Comparison of ENCODE assay signal across 15 mouse cellular contexts in the genomic region with DNA sequence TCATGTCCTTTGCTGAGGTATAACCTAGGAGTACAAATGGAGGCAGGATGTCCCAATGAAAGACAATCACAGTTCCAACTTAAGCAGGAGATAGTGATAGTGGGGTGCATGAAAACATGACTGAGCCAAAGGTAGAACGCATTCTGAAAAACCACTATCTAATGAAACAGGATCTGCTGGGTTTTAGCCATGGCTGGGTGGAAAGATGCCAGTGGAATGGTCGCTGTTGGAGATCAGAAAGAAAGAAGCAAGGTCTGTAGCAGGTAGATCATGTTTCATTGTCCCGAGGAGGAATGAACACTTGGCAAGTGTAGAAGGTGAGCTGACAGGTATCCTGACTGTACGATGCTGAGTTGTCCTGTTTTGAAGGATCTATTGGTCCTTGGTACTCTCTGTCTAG. TPM values are rescaled to one million over a fixed set of nuclear protein-coding genes. Genes with fewer than 3 reads are reported as not detected.
A peak's percentile ranks its signal among the peaks of the same experiment; 100 is the strongest.
DNase-seq lines count a peak whose midpoint lies in the region.
"Had no signal": no experiment of that assay in that cellular context is flagged by ENCODE, and none has a peak within 500 bp of the region (broad histone marks: within the 10 kb centered on the region; RNA-seq: fewer than 3 reads in every experiment).

No protein-coding gene starts in this region.

- peak; percentile 33 to 34 for DNase-seq in cerebellum, adult 18-20 months
- no peak for DNase-seq in cerebellum, postnatal 4 days (ENCODE audit: low spot score in 2 of 2)
- DNase-seq in cerebellum, adult 9-10 months, result peak; percentile 47
- DNase-seq in cerebellum, postnatal 14 days, result peak; percentile 65 to 69
- DNase-seq in layer of hippocampus, postnatal 36 days, result no peak
- no peak for DNase-seq in thymus, postnatal 36 days
- no peak for DNase-seq in thymus, postnatal 25 days
- DNase-seq: adrenal gland, adult 8-10 months; adrenal gland, postnatal 36 days; embryo, embryonic 11 days; gastrocnemius, postnatal 10 days; gastrocnemius, postnatal 36 days; heart, adult 2 months; kidney, adult 2 months had no signal

RNA-seq across cellular contexts. Expression of a gene that starts 7.6 kb away (rescaled TPM):
- 100 to 1,000 TPM; 156 to 158 TPM for total RNA-seq in layer of hippocampus, postnatal 36 days (2021)
- total RNA-seq: granulocyte monocyte progenitor cell, adult 5-6 weeks had no signal

Comparison
In these comparisons a context has a peak if more than half of its experiments do, and no peak if none do; other contexts are left out.
1. DNase-seq: peak in cerebellum, adult 18-20 months (2 of 2), cerebellum, adult 9-10 months (single experiment) and cerebellum, postnatal 14 days (2 of 2); none in cerebellum, postnatal 4 days (0 of 2), layer of hippocampus, postnatal 36 days (0 of 2), thymus, postnatal 36 days (0 of 2) and thymus, postnatal 25 days (single experiment).